Mouse (Mus musculus) kidney, postnatal 25 days (tissue): Measurements from ENCODE around the gene Nrf1.

Experiments used
- DNase-seq, 2 experiments: peaks; one replicate each; pipeline ENCODE4 v3.0.0; 2021; ENCODE audit warnings: mixed read lengths in 2 of 2

Gene Nrf1

DNA sequence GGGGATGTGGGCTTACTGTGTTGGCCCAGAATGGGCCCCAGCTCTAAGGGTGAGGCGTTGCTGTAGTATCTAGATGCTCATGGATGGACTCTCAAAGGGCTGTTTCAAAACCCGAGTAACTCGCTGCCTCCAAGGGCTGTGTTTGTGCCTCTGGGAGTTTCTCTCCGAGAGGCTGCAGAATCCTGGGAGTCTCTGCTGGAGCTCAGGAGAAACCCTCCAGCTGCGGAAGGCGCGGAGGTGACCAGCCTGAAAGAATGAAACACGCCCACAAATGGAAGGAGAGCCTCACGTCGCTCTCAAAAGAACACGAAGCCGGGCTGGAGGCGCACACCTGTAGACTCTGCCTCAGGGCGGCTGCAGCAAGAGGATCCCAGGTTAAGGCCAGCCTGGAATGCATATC lies 129.5 kb downstream of the Nrf1 start:
- DNase-seq: no peak

DNA sequence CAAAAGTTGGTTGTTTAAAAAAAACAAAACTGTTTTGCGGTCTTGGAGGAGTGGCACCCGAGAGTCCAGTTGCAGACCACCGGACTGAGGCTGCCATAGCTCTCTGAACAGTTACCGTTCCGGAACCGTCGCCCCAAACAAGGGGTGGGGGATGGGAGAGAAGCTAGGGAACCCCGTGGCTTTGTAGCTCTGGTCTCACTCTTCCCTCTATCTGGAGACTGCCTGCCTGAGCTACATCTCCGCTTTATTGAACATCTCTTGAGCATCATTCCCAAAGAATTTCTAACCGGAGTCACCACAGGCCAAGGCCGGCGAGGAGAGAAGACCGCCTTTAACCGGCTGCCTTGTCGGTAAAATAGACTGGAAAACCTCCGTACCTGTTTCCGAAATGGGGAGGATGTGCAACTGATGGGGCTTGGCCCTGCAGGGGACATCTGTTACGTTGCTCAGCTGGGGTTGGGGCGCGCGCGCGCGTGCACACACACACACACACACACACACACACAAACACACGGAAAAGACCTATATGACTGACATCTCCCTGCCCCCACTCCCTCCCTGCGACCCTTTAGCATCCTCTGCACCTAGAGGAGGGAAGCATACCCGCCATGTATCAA lies 130.3 kb downstream of the Nrf1 start:
- no peak for DNase-seq

DNA sequence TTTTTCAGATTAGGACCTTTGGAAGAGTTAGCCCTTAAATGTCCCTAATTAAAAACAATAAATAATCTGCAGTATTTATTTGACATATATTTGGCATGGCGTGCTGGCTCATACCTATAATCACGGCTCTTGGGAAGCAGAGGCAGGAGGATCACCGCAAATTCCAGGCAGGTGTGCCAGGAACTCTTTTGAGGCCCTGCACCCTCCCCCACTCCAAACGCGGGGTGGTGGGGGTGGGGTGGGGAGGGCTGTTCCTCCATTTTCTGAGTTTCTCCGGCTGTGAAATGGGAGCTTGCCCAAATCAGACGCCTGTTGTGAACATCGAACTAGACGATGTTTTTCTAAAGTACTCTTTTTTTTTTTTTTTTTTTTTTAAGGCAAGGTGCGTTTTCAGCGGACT lies 131.3 kb downstream of the Nrf1 start:
- DNase-seq: no peak

DNA sequence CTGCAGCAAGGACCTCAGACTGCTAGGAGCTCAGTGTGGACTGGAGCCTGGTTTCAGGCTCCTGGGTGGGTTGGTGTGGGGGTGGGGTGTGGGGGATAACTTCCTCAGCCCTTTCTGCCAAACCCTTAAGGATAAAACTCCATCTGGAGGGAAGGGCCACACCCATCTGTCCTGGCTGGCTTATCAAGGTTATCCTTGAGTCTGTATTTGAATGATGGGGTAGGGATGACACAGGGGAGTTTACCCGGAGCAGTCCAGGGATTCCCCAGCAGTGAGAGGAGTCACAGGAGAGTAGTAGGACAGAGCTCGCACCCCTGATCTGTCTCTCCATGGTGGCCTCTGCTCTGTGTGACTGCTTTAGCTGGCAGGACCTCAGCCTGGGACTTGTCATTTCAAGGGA lies 132.5 kb downstream of the Nrf1 start:
- DNase-seq: no peak

DNA sequence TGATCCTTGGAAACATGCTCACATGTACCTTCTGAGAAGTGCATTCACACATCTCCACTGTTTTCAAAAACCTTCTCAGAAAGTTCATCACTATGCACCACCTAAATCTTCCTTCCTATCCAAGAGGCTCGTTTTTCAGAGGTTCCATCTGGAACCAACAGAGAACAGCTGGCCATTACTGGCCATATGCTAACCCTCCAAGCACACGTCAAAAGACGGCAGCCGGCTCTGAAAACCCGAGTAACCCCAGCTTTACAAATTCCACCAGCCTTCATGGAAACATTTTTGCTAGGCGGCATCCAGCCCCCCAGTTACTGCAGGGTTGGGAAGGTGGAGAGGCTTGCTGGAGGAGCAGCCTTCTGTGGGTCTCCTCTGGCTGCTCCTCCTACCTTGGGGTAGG lies 134.2 kb downstream of the Nrf1 start:
- DNase-seq: no peak

DNA sequence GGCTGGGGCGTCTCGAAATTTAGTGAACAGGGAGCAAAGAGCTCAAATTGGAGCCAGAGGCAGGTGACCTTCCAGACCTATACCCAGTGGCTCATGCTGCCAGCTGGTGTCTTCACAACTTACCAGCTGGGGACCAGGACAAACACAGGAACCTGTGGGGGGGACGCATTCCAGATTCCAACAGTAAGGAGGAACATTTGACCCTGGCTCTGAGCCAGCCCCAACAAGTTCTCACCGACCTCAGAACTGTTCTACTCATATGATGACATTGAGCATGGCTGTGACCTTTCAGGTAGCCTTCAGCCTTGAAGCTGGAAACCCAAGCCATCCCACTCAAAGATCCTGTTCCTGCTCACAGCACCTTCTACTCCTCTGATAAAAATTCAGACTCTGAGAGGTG lies 135.8 kb downstream of the Nrf1 start:
- DNase-seq: no peak

DNA sequence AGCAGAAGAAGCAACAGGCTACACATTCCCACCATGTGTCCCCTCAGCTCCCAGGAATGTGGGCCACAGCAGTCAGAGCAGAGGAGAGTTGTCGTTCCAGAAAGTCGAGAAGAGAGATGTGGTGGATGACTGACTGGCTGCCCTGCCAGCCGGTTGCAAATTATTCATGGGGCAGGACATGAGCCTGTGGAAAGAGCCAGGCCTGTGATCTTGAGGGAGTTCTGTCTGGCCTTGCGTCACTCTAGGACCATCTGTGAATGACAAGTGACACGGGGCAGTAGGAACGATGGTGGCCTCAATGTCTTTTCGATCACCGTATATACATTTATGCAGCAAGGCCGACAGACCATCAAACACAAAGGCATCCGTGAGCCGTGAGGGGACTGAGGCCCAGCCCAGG lies 147.9 kb downstream of the Nrf1 start:
- DNase-seq: no peak

DNA sequence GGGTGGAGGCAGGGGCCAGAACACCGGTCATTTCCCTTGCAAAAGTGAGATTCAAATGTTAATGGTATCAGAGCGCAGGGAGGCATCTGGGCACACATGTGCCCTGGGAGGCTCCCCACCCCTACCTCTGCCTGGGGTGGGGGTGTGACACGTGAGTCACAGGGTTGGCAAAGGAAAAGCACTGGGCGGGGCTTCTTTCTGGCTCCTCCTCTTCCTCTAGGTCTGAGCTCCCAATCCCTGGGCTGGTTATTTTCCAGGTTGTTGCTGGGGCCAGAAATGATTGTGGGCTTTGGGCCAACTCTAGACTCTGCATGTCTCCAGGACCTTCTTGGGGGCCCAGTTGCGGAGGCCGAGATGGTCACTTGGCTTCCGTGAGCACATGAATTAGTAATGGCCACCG lies 148.4 kb downstream of the Nrf1 start:
- no peak for DNase-seq
